10 mouse cellular contexts compared by ENCODE assay signal in the genomic region with DNA sequence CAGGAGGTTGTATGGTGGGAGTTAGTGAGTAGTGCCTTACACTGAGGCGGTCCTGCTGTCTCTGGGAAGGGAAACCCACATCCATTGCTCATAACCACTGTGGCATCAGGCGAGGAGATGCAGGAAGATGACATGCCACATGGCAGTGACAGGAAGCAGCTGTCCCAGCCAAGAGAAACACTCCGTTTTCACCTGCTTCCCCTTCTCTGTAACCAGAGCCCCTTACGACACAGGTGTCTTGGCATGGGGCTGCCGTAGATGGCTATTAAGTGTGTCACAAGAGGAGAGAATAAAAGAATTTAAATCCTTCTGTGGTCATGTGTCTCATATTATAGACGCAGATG.
A peak's percentile ranks its signal among the peaks of the same experiment; 100 is the strongest.
DNase-seq lines count a peak whose midpoint lies in the region; ATAC-seq and TF ChIP-seq lines count a peak whose summit lies in the region.
"Had no signal": no experiment of that assay in that cellular context is flagged by ENCODE, and none has a peak within 500 bp of the region (broad histone marks: within the 10 kb centered on the region; RNA-seq: fewer than 3 reads in every experiment).

No protein-coding gene starts in this region.

- no peak overlapping the region for H3K4me3 ChIP-seq in stomach, postnatal 0 days (ENCODE audit: low read depth, low read length)

- H3K4me2 ChIP-seq in stomach, postnatal 0 days (replicated peaks; ENCODE audit: low read depth) = no peak overlapping the region

- DNase-seq in frontal cortex, postnatal 14 days (ENCODE audit: low spot score in 2 of 2) = no peak
- DNase-seq in spleen, postnatal 36 days (ENCODE audit: low spot score in 2 of 2) = peak; percentile 2 to 17
- no peak for DNase-seq in spleen, postnatal 10 days (ENCODE audit: low spot score in 2 of 2)
- DNase-seq in retina, embryonic 14.5 days (ENCODE audit: low spot score) = no peak
- DNase-seq in stomach, postnatal 0 days (ENCODE audit: low spot score) = no peak
- DNase-seq: right cerebral cortex, postnatal 14 days had no signal

- H3K4me1 ChIP-seq in stomach, postnatal 0 days (replicated peaks; ENCODE audit: control insufficient read depth, insufficient read depth) = no peaks in the 10 kb centered on the region

- no peak for TF ChIP-seq EP300 in stomach, postnatal 0 days (optimal IDR thresholded peaks at IDR 0.05)

- H3K9ac ChIP-seq in stomach, postnatal 0 days (ENCODE audit: low read length) = no peak overlapping the region

- H3K9me3 ChIP-seq in stomach, postnatal 0 days (ENCODE audit: control insufficient read depth, low read length) = no peaks in the 10 kb centered on the region

- no peaks in the 10 kb centered on the region for H3K36me3 ChIP-seq in stomach, postnatal 0 days (ENCODE audit: control insufficient read depth, insufficient read depth, low read length)

- H3K27ac ChIP-seq in stomach, postnatal 0 days (replicated peaks) = no peak overlapping the region

- WGBS in stomach, postnatal 0 days = 60% methylated on average over 6 of the region's 6 CpGs

- ATAC-seq in frontal cortex, adult (ENCODE audit: low TSS enrichment) = peak; percentile 58; the same call in 1 of the 2 replicates
- ATAC-seq in megakaryocyte progenitor cell, adult 5-6 weeks (replicated peaks; ENCODE audit: poor library complexity) = peak; percentile 96
- no peak for ATAC-seq in erythroid progenitor cell, adult 5-6 weeks (replicated peaks; ENCODE audit: low FRiP score, poor library complexity, severe bottlenecking)
- no peak for ATAC-seq in stomach, postnatal 0 days (ENCODE audit: low FRiP score, low TSS enrichment)
- ATAC-seq: lung, postnatal 0 days had no signal

- no peaks in the 10 kb centered on the region for H3K27me3 ChIP-seq in stomach, postnatal 0 days (ENCODE audit: control insufficient read depth, insufficient read depth, low read length)

- TF ChIP-seq CTCF in stomach, postnatal 0 days (IDR thresholded peaks at IDR 0.05; ENCODE audit: low read depth) = no peak

Comparison
In these comparisons a context has a peak if more than half of its experiments do, and no peak if none do; other contexts are left out.
1. DNase-seq: peak in spleen, postnatal 36 days (2 of 2); none in frontal cortex, postnatal 14 days (0 of 2), spleen, postnatal 10 days (0 of 2), retina, embryonic 14.5 days (single experiment) and stomach, postnatal 0 days (single experiment).
2. ATAC-seq: peak in frontal cortex, adult (single experiment) and megakaryocyte progenitor cell, adult 5-6 weeks (single experiment); none in erythroid progenitor cell, adult 5-6 weeks (single experiment) and stomach, postnatal 0 days (single experiment).